Mouse (Mus musculus): Measurements from ENCODE around the gene Fbxo42. TPM values are rescaled to one million over a fixed set of nuclear protein-coding genes. Genes with fewer than 3 reads are reported as not detected.

Gene Fbxo42
- total RNA-seq (2014; fragmentation: Nextera tagmentation) (16.5 and 18.6 TPM in 2 replicates), total RNA-seq (2017) (7.2 and 7.8 TPM in 2 replicates)

GRCm38 (mm10) chr4:141147112-141148008 is at the start of gene Fbxo42:
TSS of gene Fbxo42 (plus strand) at chr4:141147913.
- peak; percentile 69 for ATAC-seq (replicated peaks; ENCODE audit: poor library complexity, severe bottlenecking)

- peak; percentile 46; the same call in 1 of the 2 replicates for ATAC-seq (replicated peaks; ENCODE audit: poor library complexity, severe bottlenecking)
Measured at GRCm38 (mm10) chr4:141098935-141099334, 48.8 kb upstream of the Fbxo42 start.

GRCm38 (mm10) chr4:141099956-141100355 is 47.8 kb upstream of the Fbxo42 start:
- no peak for ATAC-seq (replicated peaks; ENCODE audit: poor library complexity, severe bottlenecking)

GRCm38 (mm10) chr4:141101291-141101690 is 46.4 kb upstream of the Fbxo42 start:
- no peak for ATAC-seq (replicated peaks; ENCODE audit: poor library complexity, severe bottlenecking)

- ATAC-seq (replicated peaks; ENCODE audit: poor library complexity, severe bottlenecking): no peak
Measured at GRCm38 (mm10) chr4:141101855-141102254, 45.9 kb upstream of the Fbxo42 start.

GRCm38 (mm10) chr4:141106526-141107183 is 41.1 kb upstream of the Fbxo42 start:
- no peak for ATAC-seq (replicated peaks; ENCODE audit: poor library complexity, severe bottlenecking)

- ATAC-seq (replicated peaks; ENCODE audit: poor library complexity, severe bottlenecking): no peak
Measured at GRCm38 (mm10) chr4:141108196-141108732, 39.4 kb upstream of the Fbxo42 start.

- ATAC-seq (replicated peaks; ENCODE audit: poor library complexity, severe bottlenecking): no peak
Measured at GRCm38 (mm10) chr4:141113831-141114230, 33.9 kb upstream of the Fbxo42 start.

- ATAC-seq (replicated peaks; ENCODE audit: poor library complexity, severe bottlenecking): no peak
Measured at GRCm38 (mm10) chr4:141114521-141114981, 33.2 kb upstream of the Fbxo42 start.

- ATAC-seq (replicated peaks; ENCODE audit: poor library complexity, severe bottlenecking): no peak
Measured at GRCm38 (mm10) chr4:141115398-141115797, 32.3 kb upstream of the Fbxo42 start.

- ATAC-seq (replicated peaks; ENCODE audit: poor library complexity, severe bottlenecking): no peak
Measured at GRCm38 (mm10) chr4:141118691-141119090, 29.0 kb upstream of the Fbxo42 start.

GRCm38 (mm10) chr4:141120700-141121099 is 27.0 kb upstream of the Fbxo42 start:
- peak; percentile 46; the same call in 1 of the 2 replicates for ATAC-seq (replicated peaks; ENCODE audit: poor library complexity, severe bottlenecking)

- ATAC-seq (replicated peaks; ENCODE audit: poor library complexity, severe bottlenecking): no peak
Measured at GRCm38 (mm10) chr4:141122663-141123062, 25.1 kb upstream of the Fbxo42 start.

GRCm38 (mm10) chr4:141123065-141123464 is 24.6 kb upstream of the Fbxo42 start:
- no peak for ATAC-seq (replicated peaks; ENCODE audit: poor library complexity, severe bottlenecking)

GRCm38 (mm10) chr4:141129190-141129710 is 18.5 kb upstream of the Fbxo42 start:
- no peak for ATAC-seq (replicated peaks; ENCODE audit: poor library complexity, severe bottlenecking)

GRCm38 (mm10) chr4:141130704-141131342 is 16.9 kb upstream of the Fbxo42 start:
- ATAC-seq (replicated peaks; ENCODE audit: poor library complexity, severe bottlenecking): no peak

GRCm38 (mm10) chr4:141131531-141132061 is 16.1 kb upstream of the Fbxo42 start:
- ATAC-seq (replicated peaks; ENCODE audit: poor library complexity, severe bottlenecking): no peak

- ATAC-seq (replicated peaks; ENCODE audit: poor library complexity, severe bottlenecking): no peak
Measured at GRCm38 (mm10) chr4:141132191-141132590, 15.5 kb upstream of the Fbxo42 start.

GRCm38 (mm10) chr4:141133227-141133626 is 14.5 kb upstream of the Fbxo42 start:
- ATAC-seq (replicated peaks; ENCODE audit: poor library complexity, severe bottlenecking): no peak

GRCm38 (mm10) chr4:141134031-141134441 is 13.7 kb upstream of the Fbxo42 start:
- ATAC-seq (replicated peaks; ENCODE audit: poor library complexity, severe bottlenecking): no peak
